Mouse (Mus musculus) liver, embryonic 16.5 days (tissue): Measurements from ENCODE around the gene Taar3. TPM values are rescaled to one million over a fixed set of nuclear protein-coding genes. Genes with fewer than 3 reads are reported as not detected.

Experiments used
- ATAC-seq: fragments of 200-750 bp; cut with Nextera tagmentation; 2 replicates; pipeline ENCODE4 v1.8.0; 2017; ENCODE audit warnings: low read depth, mild to moderate bottlenecking, moderate number of reproducible peaks, moderate library complexity
- H3K27ac ChIP-seq: fragments of 300-500 bp; sonication (generic); 2 replicates; pipeline ENCODE4 v1.5.1; 2014; ENCODE audit warnings: mild to moderate bottlenecking, low read length
- H3K27me3 ChIP-seq: fragments of 300-500 bp; sonication (generic); 2 replicates; pipeline ENCODE4 v1.6.1; 2014; ENCODE audit warnings: low read depth, low read length, mixed read lengths; ENCODE audit not compliant: control insufficient read depth, insufficient read depth
- H3K36me3 ChIP-seq: fragments of 300-500 bp; sonication (generic); 2 replicates; pipeline ENCODE4 v1.6.1; 2014; ENCODE audit warnings: mild to moderate bottlenecking; ENCODE audit not compliant: control insufficient read depth, insufficient read depth
- H3K4me1 ChIP-seq: fragments of 300-500 bp; sonication (generic); 2 replicates; pipeline ENCODE4 v1.6.1; 2014; ENCODE audit warnings: low read depth, low read length, mixed read lengths; ENCODE audit not compliant: control insufficient read depth
- H3K4me2 ChIP-seq: fragments of 300-500 bp; sonication (generic); 2 replicates; pipeline ENCODE4 v1.6.1; 2014; ENCODE audit warnings: low read depth, low read length, mixed read lengths
- H3K4me3 ChIP-seq: fragments of 300-500 bp; sonication (generic); 2 replicates; pipeline ENCODE4 v1.5.1; 2014; ENCODE audit warnings: low read depth, mild to moderate bottlenecking, low read length
- H3K9ac ChIP-seq: fragments of 300-500 bp; sonication (generic); 2 replicates; pipeline ENCODE4 v1.6.1; 2014; ENCODE audit warnings: low read depth, low read length
- H3K9me3 ChIP-seq: fragments of 300-500 bp; sonication (generic); replicated peaks from 2 replicates; pipeline ENCODE4 v1.6.1; 2016; ENCODE audit warnings: low read length; ENCODE audit not compliant: control insufficient read depth
- WGBS: fragments of 180-500 bp; shearing (Covaris S2); extraction: QIAGEN DNeasy Blood & Tissue Kit; methylation state at CpG from one replicate; pipeline ENCODE4 v1.1.7; 2014; ENCODE audit not compliant: insufficient replicate concordance; 5-methylcytosine and 5-hydroxymethylcytosine counted together
- polyA plus RNA-seq: library from polyadenylated mRNA; unstranded; fragments of >200 nt; fragmentation: Nextera tagmentation; extraction: Ambion mirVana; gene quantifications from 2 replicates; pipeline ENCODE4 v1.2.1, GENCODE M21; 2015

Gene Taar3
- not detected in 2 replicates for polyA plus RNA-seq

DNA sequence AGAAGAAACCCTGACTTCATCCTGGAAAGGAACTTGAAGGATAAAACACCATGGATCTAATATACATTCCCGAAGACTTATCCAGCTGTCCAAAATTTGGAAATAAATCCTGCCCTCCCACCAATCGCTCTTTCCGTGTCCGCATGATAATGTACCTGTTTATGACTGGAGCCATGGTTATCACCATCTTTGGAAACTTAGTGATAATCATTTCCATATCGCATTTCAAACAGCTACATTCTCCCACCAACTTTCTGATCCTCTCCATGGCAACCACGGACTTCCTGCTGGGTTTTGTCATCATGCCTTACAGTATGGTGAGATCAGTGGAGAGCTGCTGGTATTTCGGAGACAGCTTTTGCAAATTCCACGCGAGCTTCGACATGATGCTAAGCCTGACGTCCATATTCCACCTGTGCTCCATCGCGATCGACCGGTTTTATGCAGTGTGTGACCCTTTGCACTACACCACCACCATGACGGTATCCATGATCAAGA is at the start of gene Taar3:
Gene Taar3, plus strand, starts transcription at position 51 of the 498 bp plus-strand sequence.
- H3K27ac ChIP-seq = no peak within 1 kb of the TSS
- no peak within 1 kb of the TSS for H3K9ac ChIP-seq
- H3K9me3 ChIP-seq = no peaks in the 10 kb centered on the region
- no peaks in the 10 kb centered on the region for H3K27me3 ChIP-seq
- no peak within 1 kb of the TSS for H3K4me3 ChIP-seq
- no peak within 1 kb of the TSS for H3K4me2 ChIP-seq
- ATAC-seq = no peak
- H3K36me3 ChIP-seq = no peaks in the 10 kb centered on the region
- 76% methylated on average over 16 of the region's 16 CpGs for WGBS
- H3K4me1 ChIP-seq = no peaks in the 10 kb centered on the region

DNA sequence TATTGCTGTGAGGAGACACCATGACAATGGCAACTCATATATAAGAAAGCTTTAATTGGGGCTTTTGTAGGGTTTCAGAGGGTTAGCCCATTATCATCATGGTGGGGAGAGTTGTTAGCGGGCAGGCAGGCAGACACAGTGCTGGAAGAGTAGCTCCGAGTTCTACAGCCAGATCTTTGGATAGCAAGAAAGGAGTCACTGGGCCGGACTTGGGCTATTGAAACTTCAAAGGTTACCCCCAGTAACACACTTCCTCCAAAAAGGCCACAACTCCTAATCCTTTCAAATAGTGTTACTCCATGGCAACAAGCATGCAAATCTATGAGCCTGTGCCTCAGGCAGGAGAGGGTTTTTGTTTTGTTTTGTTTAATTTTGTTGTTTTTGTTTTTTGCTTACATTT is 48.2 kb upstream of the Taar3 start:
- H3K4me2 ChIP-seq = no peak overlapping the region
- H3K4me1 ChIP-seq = no peaks in the 10 kb centered on the region
- H3K27ac ChIP-seq = no peak overlapping the region
- no peak overlapping the region for H3K9ac ChIP-seq
- H3K4me3 ChIP-seq = no peak overlapping the region
- 67% methylated on average over 3 of the region's 3 CpGs for WGBS
- no peaks in the 10 kb centered on the region for H3K36me3 ChIP-seq
- H3K9me3 ChIP-seq = no peaks in the 10 kb centered on the region
- ATAC-seq = no peak
- H3K27me3 ChIP-seq = no peaks in the 10 kb centered on the region

DNA sequence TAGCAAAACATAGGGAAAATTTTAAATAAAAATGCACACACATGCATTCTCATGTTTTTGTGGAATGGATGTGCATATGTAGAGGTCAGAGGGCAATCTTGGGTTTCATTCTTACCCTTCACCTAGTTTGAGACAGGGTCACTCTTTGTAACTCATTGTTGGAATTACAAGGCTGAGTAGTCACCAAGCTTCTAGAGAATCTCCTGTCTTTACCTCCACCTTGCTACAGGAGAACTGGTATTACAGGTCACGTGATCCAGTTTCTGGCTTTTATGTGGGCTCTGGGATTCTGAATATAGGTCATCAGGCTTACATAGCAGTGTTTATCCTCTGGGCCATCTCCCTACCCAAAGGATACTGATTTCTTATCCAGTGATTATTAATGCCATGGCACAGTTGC is 43.7 kb upstream of the Taar3 start:
- no peak overlapping the region for H3K4me2 ChIP-seq
- H3K4me1 ChIP-seq = no peaks in the 10 kb centered on the region
- no peak overlapping the region for H3K27ac ChIP-seq
- H3K9me3 ChIP-seq = no peaks in the 10 kb centered on the region
- no peak overlapping the region for H3K9ac ChIP-seq
- no peaks in the 10 kb centered on the region for H3K27me3 ChIP-seq
- no peak overlapping the region for H3K4me3 ChIP-seq
- no peak for ATAC-seq
- 66% methylated on average over 1 of the region's 1 CpGs for WGBS
- H3K36me3 ChIP-seq = no peaks in the 10 kb centered on the region

DNA sequence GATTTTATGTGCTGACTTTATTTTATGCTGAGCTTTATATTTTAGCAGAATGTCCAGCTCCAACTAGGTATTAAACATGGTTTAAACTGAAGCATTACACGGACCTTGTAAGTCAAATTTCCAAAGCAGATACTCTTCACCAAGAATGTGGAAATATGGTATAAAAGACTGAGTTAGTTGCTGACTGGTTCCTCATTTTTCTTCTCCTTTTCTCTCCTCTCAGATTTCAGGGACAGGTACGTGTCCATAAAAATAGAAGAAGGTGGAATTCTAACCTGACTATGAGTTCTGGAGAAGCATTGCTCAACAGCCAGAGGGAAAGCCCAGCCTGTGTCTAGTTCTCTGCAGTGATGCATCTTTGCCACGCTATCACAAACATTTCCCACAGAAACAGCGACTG is 29.3 kb upstream of the Taar3 start, which contains the start of gene Taar1:
Gene Taar1, plus strand, starts transcription at position 301 of the 400 bp plus-strand sequence.
- no peaks in the 10 kb centered on the region for H3K9me3 ChIP-seq
- H3K36me3 ChIP-seq = no peaks in the 10 kb centered on the region
- WGBS = 56% methylated on average over 4 of the region's 4 CpGs
- no peak within 1 kb of the TSS for H3K9ac ChIP-seq
- H3K4me3 ChIP-seq = no peak within 1 kb of the TSS
- H3K27ac ChIP-seq = no peak within 1 kb of the TSS
- no peak for ATAC-seq
- H3K4me2 ChIP-seq = no peak within 1 kb of the TSS
- H3K4me1 ChIP-seq = no peaks in the 10 kb centered on the region
- H3K27me3 ChIP-seq = no peaks in the 10 kb centered on the region

DNA sequence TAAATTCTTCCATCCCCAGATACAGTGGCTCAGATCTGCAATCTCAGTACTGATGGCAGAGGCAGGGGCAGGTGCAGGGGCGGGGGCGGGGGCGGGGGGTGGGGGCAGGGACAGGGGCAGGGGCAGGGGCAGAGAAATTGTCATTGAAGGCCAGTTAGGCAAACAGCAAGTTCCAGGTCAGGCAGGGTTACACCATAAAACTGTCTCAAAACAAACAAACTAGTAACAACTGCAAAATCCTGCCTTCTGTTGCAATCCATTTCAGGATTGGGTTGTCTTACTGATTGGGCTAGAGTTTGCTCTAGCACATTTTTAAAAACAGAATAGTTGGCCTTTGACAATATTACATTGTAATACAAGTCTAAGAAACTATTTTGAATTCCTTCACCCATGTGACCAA is 26.9 kb upstream of the Taar3 start:
- 51% methylated on average over 3 of the region's 3 CpGs for WGBS
- Histone ChIP-seq H3K9me3 (no peaks in the 10 kb centered on the region), H3K4me3 (no peak overlapping the region), H3K4me1 (no peaks in the 10 kb centered on the region), H3K27ac (no peak overlapping the region), H3K27me3 (no peaks in the 10 kb centered on the region), H3K36me3 (no peaks in the 10 kb centered on the region), H3K9ac (no peak overlapping the region), H3K4me2 (no peak overlapping the region)
- peak; percentile 79 for ATAC-seq

DNA sequence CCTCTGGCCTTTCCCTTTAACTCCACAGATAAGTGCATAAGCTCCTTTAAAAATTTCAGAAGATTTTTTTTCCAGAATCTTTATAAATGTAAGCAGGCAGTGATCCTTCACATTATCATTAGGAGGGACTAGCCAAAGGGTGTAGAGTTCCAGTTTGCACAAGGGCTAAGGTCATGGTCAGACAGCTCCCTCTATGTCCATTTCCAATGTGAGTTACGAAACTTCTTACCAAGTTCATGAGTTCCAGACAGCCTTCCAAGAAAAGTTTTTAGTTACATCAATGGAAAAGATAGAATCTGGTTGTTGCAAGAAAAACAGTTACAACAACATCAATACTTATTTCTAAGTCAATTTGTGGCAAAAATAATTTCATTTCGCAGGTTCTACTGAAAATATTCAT is 25.4 kb upstream of the Taar3 start:
- no peaks in the 10 kb centered on the region for H3K4me1 ChIP-seq
- no peak overlapping the region for H3K4me3 ChIP-seq
- H3K27me3 ChIP-seq = no peaks in the 10 kb centered on the region
- no peak for ATAC-seq
- H3K4me2 ChIP-seq = no peak overlapping the region
- H3K27ac ChIP-seq = no peak overlapping the region
- 48% methylated on average over 2 of the region's 2 CpGs for WGBS
- H3K36me3 ChIP-seq = no peaks in the 10 kb centered on the region
- no peaks in the 10 kb centered on the region for H3K9me3 ChIP-seq
- no peak overlapping the region for H3K9ac ChIP-seq

DNA sequence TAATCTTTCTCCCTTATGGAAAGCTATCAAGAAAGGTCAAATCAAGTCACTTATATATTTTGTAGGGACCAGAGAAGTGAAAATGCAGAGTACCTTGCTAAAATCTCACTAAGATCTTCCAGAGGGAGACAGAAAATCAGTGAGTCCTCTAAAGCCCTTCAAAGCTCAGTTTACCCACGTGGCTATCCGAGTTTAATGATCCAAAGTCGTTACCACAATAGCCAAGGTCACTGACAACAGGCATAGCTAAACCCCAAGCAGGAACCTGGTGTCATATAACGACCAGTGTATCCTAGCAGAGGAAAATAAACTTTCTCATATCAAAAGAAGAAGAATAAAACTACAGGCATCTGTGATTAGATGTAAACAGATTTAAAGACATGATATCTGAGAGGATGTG is 11.7 kb upstream of the Taar3 start:
- H3K4me2 ChIP-seq = no peak overlapping the region
- H3K4me1 ChIP-seq = no peaks in the 10 kb centered on the region
- no peak overlapping the region for H3K27ac ChIP-seq
- H3K36me3 ChIP-seq = no peaks in the 10 kb centered on the region
- no peak for ATAC-seq
- 33% methylated on average over 4 of the region's 4 CpGs for WGBS
- no peak overlapping the region for H3K4me3 ChIP-seq
- no peak overlapping the region for H3K9ac ChIP-seq
- H3K9me3 ChIP-seq = no peaks in the 10 kb centered on the region
- H3K27me3 ChIP-seq = no peaks in the 10 kb centered on the region

DNA sequence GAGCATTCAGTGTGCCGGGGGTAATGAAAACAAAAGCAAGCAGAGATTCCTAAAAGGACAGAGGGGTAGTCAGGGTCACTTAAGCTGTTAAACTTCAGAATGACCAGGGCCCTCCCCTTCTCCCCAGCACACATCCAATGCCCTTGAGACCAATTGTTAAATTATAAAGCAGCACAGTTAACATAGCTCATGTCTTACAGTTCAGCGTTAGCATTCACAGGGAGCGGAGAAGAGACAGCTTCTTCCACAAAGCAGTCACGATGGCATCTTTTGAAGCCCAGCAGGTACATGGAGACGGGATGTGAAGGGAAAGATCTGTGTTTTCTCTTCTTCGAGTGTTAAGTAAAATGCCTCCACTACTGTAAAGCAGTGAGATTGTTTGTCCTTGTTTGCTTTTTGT is 11.0 kb upstream of the Taar3 start, which contains the start of gene Taar2:
Gene Taar2, plus strand, starts transcription at position 261 of the 400 bp plus-strand sequence.
- H3K4me1 ChIP-seq = no peaks in the 10 kb centered on the region
- H3K4me2 ChIP-seq = no peak within 1 kb of the TSS
- 50% methylated on average over 6 of the region's 6 CpGs for WGBS
- ATAC-seq = no peak
- no peaks in the 10 kb centered on the region for H3K36me3 ChIP-seq
- no peaks in the 10 kb centered on the region for H3K9me3 ChIP-seq
- no peak within 1 kb of the TSS for H3K4me3 ChIP-seq
- no peak within 1 kb of the TSS for H3K9ac ChIP-seq
- H3K27ac ChIP-seq = no peak within 1 kb of the TSS
- no peaks in the 10 kb centered on the region for H3K27me3 ChIP-seq

DNA sequence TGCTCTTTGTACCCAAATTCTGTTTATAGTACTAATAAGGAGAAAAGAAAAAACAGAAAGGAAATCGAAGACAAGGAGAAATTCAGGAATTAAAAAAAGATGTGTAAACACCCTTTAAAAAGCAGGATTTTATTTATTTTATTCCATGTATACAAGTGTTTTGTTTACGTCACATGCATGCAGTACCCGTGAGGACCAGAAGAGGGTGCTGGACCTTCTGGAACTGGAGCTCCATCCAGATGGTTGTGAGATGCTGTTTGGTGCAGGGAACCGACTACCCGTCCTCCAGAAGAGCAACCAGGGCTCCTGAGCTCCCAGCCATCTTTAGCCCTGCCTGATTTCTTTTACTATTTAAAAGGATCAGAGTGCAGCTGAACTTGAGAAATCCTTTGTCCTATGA is 6.9 kb upstream of the Taar3 start:
- ATAC-seq = no peak
- H3K9me3 ChIP-seq = no peaks in the 10 kb centered on the region
- no peak overlapping the region for H3K27ac ChIP-seq
- WGBS = 55% methylated on average over 5 of the region's 5 CpGs
- H3K4me3 ChIP-seq = no peak overlapping the region
- no peaks in the 10 kb centered on the region for H3K4me1 ChIP-seq
- no peak overlapping the region for H3K4me2 ChIP-seq
- H3K9ac ChIP-seq = no peak overlapping the region
- no peaks in the 10 kb centered on the region for H3K27me3 ChIP-seq
- H3K36me3 ChIP-seq = no peaks in the 10 kb centered on the region
